Mouse (Mus musculus) liver, embryonic 13.5 days (tissue): ENCODE results near the gene Tcf15. TPM values are rescaled to one million over a fixed set of nuclear protein-coding genes. Genes with fewer than 3 reads are reported as not detected.
A peak's percentile ranks its signal among the peaks of the same experiment; 100 is the strongest.

ENCODE experiments used
- ATAC-seq: fragments of 200-750 bp; cut with Nextera tagmentation; 2 replicates; pipeline ENCODE4 v1.8.0; 2017; ENCODE audit warnings: low read depth, mild to moderate bottlenecking, moderate number of reproducible peaks, moderate library complexity
- DNase-seq: peaks from one replicate; pipeline ENCODE4 v3.0.0; 2022
- H3K27ac ChIP-seq: fragments of 300-500 bp; sonication (generic); 2 replicates; pipeline ENCODE4 v1.5.1; 2015; ENCODE audit warnings: moderate library complexity, mild to moderate bottlenecking, inconsistent platforms
- H3K27me3 ChIP-seq: fragments of 300-500 bp; sonication (generic); 2 replicates; pipeline ENCODE4 v1.6.1; 2015; ENCODE audit warnings: mild to moderate bottlenecking, inconsistent platforms
- H3K36me3 ChIP-seq: fragments of 300-500 bp; sonication (generic); 2 replicates; pipeline ENCODE4 v1.6.1; 2015; ENCODE audit warnings: mild to moderate bottlenecking, inconsistent platforms
- H3K4me1 ChIP-seq: fragments of 300-500 bp; sonication (generic); replicated peaks from 2 replicates; pipeline ENCODE4 v1.6.1; 2015; ENCODE audit warnings: inconsistent platforms
- H3K4me2 ChIP-seq: fragments of 300-500 bp; sonication (generic); 2 replicates; pipeline ENCODE4 v1.6.1; 2015; ENCODE audit warnings: inconsistent platforms, mild to moderate bottlenecking, moderate library complexity
- H3K4me3 ChIP-seq: fragments of 300-500 bp; sonication (generic); replicated peaks from 2 replicates; pipeline ENCODE4 v1.5.1; 2015; ENCODE audit warnings: mild to moderate bottlenecking, inconsistent platforms
- H3K9ac ChIP-seq: fragments of 300-500 bp; sonication (generic); 2 replicates; pipeline ENCODE4 v1.6.1; 2015; ENCODE audit warnings: mild to moderate bottlenecking, inconsistent platforms
- H3K9me3 ChIP-seq: fragments of 300-500 bp; sonication (generic); replicated peaks from 2 replicates; pipeline ENCODE4 v1.6.1; 2016; ENCODE audit warnings: inconsistent platforms
- WGBS: fragments of 180-500 bp; shearing (Covaris S2); methylation state at CpG from one replicate; pipeline ENCODE4 v1.1.7; 2015; ENCODE audit not compliant: insufficient replicate concordance; 5-methylcytosine and 5-hydroxymethylcytosine counted together
- polyA plus RNA-seq: library from polyadenylated mRNA; unstranded; fragments of >200 nt; fragmentation: Nextera tagmentation; extraction: Ambion mirVana; gene quantifications from 2 replicates; pipeline ENCODE4 v1.2.1, GENCODE M21; 2015

The Tcf15 gene
- polyA plus RNA-seq, 1 experiment from 2014 or later, result 0.33 TPM

- Histone ChIP-seq H3K9ac (no peak overlapping the region), H3K4me2 (no peak overlapping the region), H3K9me3 (no peaks in the 10 kb centered on the region), H3K27me3 (no peaks in the 10 kb centered on the region), H3K27ac (no peak overlapping the region), H3K4me3 (no peak overlapping the region), H3K4me1 (peaks cover 28% of the 10 kb centered on the region), H3K36me3 (no peaks in the 10 kb centered on the region)
- no peak for DNase-seq
- ATAC-seq, result no peak
- 47% methylated on average over 7 of the region's 7 CpGs for WGBS
These were observed 50.0 kb downstream of the Tcf15 start for GRCm38 (mm10) chr2:152193346-152193710.

- ATAC-seq, result no peak
- DNase-seq, result no peak
- no peak overlapping the region for H3K27ac ChIP-seq
- no peak overlapping the region for H3K4me2 ChIP-seq
- no peaks in the 10 kb centered on the region for H3K27me3 ChIP-seq
- H3K4me1 ChIP-seq, result peaks cover 28% of the 10 kb centered on the region
- H3K4me3 ChIP-seq, result no peak overlapping the region
- no peaks in the 10 kb centered on the region for H3K36me3 ChIP-seq
- no peaks in the 10 kb centered on the region for H3K9me3 ChIP-seq
- 67% methylated on average over 2 of the region's 2 CpGs for WGBS
- no peak overlapping the region for H3K9ac ChIP-seq
These were observed 51.2 kb downstream of the Tcf15 start for GRCm38 (mm10) chr2:152194586-152194985.

- no peak overlapping the region for H3K27ac ChIP-seq
- H3K27me3 ChIP-seq, result no peaks in the 10 kb centered on the region
- no peak overlapping the region for H3K9ac ChIP-seq
- peaks cover 28% of the 10 kb centered on the region for H3K4me1 ChIP-seq
- 26% methylated on average over 3 of the region's 3 CpGs for WGBS
- DNase-seq, result no peak
- no peaks in the 10 kb centered on the region for H3K9me3 ChIP-seq
- no peaks in the 10 kb centered on the region for H3K36me3 ChIP-seq
- ATAC-seq, result no peak
- no peak overlapping the region for H3K4me3 ChIP-seq
- H3K4me2 ChIP-seq, result no peak overlapping the region
These were observed 53.5 kb downstream of the Tcf15 start for GRCm38 (mm10) chr2:152196896-152197295.

- Histone ChIP-seq H3K27ac (no peak overlapping the region), H3K4me2 (no peak overlapping the region), H3K36me3 (no peaks in the 10 kb centered on the region), H3K9ac (no peak overlapping the region), H3K4me1 (peaks cover 27% of the 10 kb centered on the region), H3K4me3 (no peak overlapping the region), H3K9me3 (no peaks in the 10 kb centered on the region), H3K27me3 (no peaks in the 10 kb centered on the region)
- DNase-seq, result peak; percentile 42
- WGBS, result 43% methylated on average over 10 of the region's 10 CpGs
- ATAC-seq, result peak; percentile 60; the same call in 1 of the 2 replicates
These were observed 53.9 kb downstream of the Tcf15 start for GRCm38 (mm10) chr2:152197301-152197712.

Other genes starting within 250 kb of the Tcf15 start
- gene Angpt4, start 232.4 kb upstream of the Tcf15 start, polyA plus RNA-seq, result 0.06 TPM in 1 of 2 replicates, not detected in the other
- gene Fam110a, start 163.3 kb upstream of the Tcf15 start, polyA plus RNA-seq, result 10.9 and 11.2 TPM in 2 replicates
- 1.3 and 1.5 TPM in 2 replicates for gene Slc52a3, start 147.1 kb upstream of the Tcf15 start, polyA plus RNA-seq
- gene Scrt2, start 62.0 kb upstream of the Tcf15 start, polyA plus RNA-seq, result not detected in 2 replicates
- 17.2 and 17.9 TPM in 2 replicates for gene Srxn1, start 38.0 kb upstream of the Tcf15 start, polyA plus RNA-seq
- gene Csnk2a1, start 83.3 kb downstream of the Tcf15 start, polyA plus RNA-seq, result 51.5 and 53.3 TPM in 2 replicates
- gene Tbc1d20, start 150.3 kb downstream of the Tcf15 start, polyA plus RNA-seq, result 10.9 and 11.4 TPM in 2 replicates
- gene Rbck1, start 189.1 kb downstream of the Tcf15 start, polyA plus RNA-seq, result 52.2 and 52.4 TPM in 2 replicates
- 2.7 and 3.3 TPM in 2 replicates for gene Trib3, start 200.5 kb downstream of the Tcf15 start, polyA plus RNA-seq
- gene Nrsn2, start 233.1 kb downstream of the Tcf15 start, polyA plus RNA-seq, result 0.07 TPM in 1 of 2 replicates, not detected in the other